Mouse (Mus musculus) thymus, postnatal 14 days (tissue): ENCODE results near the gene Samd4.
"Not testable (repeated sequence)": the region's sequence is repeated elsewhere in the genome, so short reads cannot be mapped to it uniquely, and the experiment has no call there.

Experiments used
- DNase-seq: peaks from one replicate; pipeline ENCODE4 v3.0.0; 2021

Samd4 gene

DNA sequence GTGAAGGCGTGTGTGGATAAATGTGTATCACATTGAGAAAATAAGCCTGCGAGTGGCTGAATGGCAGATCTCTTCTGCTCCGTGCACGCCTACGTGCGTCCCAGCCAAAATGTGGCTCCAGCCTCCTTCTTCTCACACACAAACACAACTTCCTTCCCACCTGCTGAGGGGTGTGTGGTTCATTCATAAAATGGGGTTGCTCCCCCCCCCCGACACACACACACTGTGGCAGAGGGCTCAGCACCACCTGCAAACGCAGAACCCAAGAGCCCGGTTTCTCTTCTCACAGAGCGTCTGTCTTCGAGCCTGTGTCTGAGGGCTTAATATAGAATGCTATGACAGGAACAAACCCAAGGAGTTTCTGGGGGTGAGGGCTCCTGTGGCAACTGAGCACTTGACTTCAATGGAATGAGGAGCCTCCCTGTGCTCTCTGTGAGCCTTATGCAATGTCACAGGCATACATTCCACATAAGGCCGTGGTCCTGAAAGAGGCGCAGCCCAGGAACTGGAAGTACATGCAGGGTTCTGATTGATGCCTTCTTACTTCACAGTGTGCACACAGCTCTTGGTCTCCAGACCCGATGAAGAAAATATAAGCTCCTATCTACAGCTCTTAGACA is 194.4 kb downstream of the Samd4 start:
- peak; percentile 81 for DNase-seq

DNA sequence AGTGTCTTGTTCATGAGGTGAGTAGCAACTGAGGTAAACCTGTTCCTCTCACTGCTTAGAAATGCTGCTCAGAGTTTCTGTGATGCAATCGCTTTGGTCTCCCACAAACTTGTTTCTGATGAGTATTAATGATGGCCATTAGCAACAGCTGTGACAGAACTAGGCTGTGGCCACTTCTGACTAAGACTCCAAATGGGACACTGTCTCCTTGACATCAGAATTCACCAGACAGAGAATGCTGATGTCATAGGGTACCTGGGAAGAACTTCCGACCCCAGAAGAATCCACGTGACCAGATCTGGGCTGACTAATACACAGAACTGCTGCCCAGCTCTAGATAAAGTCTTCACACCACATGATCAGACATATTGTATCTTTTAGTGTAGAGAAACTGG is 194.9 kb downstream of the Samd4 start:
- DNase-seq, result no peak

- DNase-seq, result no peak
Measured at GRCm38 (mm10) chr14:47079911-47080310, 197.3 kb downstream of the Samd4 start.

DNA sequence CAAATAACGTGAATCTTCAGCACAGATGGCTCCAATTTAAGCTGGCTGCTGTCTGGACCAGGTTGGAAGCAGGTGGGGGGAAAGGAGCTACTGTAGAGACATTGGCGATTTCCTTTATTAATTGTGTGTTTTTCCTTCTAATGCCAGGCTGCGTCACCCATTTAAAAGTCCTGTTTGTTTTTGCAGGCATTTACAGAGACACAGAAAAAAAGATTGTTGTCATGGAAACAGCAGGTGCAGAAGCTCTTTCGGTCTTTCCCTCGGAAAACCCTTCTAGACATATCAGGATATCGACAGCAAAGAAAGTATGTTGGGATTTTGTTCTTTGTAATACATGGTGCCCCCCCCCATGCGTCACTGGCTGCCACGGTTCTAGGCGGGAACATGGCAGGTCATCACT is 200.7 kb downstream of the Samd4 start:
- no peak for DNase-seq

DNA sequence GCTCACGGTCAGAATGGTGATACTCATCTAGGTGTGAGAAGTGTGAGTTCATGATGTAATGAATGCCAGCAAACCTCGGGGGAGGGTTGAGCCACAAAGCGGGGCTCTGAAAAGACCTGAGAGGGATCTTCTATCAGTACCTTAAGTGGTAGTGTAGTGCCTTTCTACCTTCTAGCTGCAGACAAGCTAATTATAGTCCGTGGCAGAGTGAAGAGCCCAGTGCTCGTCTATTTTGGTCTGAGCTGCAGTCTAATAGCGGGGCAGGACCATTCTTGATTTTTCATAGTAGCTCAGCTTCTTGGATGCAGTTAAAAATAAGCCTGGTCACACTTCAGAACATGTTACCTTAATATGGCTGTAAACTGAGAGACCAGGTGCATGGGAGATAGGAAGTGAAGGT is 201.2 kb downstream of the Samd4 start:
- no peak for DNase-seq

- no peak for DNase-seq
Measured at GRCm38 (mm10) chr14:47084686-47085085, 202.0 kb downstream of the Samd4 start.

- DNase-seq, result no peak
Measured at GRCm38 (mm10) chr14:47086123-47086522, 203.5 kb downstream of the Samd4 start.

DNA sequence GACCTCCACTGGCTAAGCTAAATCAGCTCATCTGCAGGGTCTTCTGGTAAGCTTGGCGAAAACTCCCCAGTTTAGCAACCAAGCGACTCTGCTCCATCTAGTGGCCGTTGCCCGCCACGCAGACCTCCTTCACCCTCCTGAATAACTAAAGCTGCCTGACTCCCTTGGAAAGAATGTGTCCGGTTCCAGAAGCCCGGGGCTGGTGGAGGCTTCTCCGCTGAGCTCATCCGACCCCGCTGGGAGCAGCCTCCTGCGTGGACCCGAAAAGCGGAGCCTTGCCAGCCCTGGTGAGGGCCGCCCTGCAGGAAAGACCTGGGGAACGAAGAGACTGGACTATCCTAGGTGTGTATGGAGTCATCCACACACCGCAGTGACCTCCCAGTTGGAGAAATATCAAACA is 204.1 kb downstream of the Samd4 start:
- DNase-seq, result peak; percentile 71

DNA sequence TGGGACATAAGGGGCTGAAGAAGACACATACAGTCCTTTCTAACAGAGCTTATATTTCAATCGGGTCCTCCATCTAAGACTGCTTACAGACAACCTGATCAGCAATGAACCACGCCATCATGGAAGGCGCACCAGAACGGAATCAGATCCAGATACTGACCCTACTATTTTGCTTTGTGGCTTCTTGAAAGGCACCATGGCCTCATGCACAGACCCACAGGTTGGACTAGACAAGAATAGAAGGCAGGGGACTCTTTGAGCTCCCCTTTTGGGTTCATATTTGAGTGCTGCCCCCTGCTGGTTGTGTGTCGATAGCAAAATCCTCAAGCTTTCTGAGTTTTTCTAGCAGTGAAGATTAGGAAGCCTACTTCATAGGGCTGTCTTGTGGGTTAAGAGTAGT is 204.5 kb downstream of the Samd4 start:
- peak; percentile 87 for DNase-seq

DNA sequence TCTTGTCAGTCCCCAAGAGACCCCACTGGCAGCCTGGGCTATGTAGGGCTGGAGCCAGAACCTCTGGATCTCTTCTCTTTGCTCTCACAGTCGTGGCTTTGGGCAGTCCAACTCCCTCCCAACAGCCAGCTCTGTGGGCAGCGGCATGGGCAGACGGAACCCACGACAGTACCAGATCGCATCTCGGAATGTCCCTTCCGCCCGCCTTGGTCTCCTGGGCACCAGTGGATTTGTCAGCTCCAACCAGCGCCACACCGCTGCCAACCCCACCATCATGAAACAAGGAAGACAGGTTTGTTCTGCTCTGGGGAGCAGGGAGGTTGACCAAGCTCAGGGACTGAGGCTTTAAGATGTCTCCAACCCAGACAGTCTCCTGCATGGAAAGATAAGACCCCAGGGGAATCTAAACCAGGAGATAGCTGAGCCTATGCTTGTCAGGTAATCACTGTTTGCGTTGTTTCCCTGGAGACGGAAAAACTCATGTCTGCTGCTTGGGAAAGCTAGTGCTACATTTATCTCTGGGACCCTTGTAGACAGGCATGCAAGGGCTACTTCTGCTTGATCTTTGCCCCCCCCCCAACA is 205.1 kb downstream of the Samd4 start:
- DNase-seq, result peak; percentile 13

DNA sequence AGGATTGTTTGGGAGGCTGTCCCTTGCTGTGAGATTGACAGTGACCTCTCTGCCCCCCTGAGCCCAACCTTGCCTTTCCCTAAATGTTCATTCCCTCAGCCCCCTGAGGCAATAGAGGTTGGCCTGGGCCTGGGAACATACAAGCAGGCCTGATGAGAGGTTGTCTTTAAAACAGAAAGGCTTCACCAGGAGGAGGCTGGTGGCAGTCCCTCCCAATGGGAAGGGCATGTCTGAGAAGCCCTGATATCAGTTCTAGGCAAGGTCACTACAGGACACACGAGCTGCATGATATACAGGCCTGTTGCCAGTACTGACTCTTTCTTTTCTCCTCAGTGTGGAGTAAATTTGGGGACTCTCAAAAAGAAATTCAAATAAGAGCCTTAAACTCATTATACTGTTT is 205.7 kb downstream of the Samd4 start:
- DNase-seq, result no peak

DNA sequence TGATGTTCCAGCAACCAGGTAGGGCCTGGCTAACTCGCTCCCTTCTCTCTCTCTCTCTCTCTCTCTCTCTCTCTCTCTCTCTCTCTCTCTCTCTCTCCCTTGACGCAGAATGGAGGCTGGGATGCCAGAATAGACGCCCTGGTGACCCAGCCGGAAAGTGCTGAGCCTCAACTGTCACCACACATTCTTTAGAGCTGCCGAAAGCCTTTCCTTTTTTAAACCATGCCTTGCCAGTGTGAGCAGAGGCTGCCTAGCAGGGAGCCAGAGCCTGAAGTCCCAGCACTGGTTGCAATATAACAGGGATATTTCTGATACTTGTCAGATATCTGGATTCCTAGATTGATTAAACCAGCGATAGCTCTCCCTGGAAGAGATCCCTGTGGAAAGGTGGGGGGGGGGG is 206.5 kb downstream of the Samd4 start:
- no peak for DNase-seq

DNA sequence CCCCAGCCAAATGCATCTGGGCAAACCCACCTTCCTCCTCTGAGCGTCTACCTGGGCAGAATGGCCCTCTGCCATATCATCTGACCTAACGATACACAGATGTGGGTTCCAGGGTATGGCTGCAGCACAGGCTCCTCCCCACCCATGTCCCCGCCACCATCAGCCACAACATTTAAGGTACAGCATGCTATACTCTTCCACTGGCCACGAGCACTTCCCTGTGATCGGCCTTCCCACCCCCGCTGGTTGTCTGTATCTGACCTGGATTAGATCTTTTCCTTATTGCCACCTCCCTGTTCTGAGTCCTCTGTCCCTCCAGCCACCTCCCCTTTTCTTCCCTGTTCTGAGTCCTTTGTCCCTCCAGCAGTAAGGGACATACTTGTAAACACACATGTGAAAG is 209.3 kb downstream of the Samd4 start:
- DNase-seq, result no peak

- no peak for DNase-seq
Measured at GRCm38 (mm10) chr14:47093355-47093792, 210.7 kb downstream of the Samd4 start.

DNA sequence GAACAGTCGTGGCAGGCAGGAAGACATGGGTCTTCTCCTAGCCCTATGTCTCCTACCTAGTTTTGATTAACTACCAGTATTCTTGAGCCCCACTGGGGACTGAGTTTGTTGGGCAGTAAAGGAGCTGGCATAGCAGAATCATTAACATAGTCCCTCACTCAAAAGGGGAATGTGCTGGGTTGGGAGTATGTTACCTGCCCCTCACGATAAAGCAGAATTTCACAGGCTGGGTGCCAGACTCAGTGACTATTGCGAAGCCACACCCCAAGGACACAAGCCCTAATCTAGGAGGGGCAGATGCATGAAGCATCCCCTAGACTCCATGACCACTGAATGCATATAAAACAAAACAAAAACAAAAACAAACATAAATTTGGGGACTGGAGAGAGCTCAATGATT is 212.4 kb downstream of the Samd4 start:
- DNase-seq, result no peak

DNA sequence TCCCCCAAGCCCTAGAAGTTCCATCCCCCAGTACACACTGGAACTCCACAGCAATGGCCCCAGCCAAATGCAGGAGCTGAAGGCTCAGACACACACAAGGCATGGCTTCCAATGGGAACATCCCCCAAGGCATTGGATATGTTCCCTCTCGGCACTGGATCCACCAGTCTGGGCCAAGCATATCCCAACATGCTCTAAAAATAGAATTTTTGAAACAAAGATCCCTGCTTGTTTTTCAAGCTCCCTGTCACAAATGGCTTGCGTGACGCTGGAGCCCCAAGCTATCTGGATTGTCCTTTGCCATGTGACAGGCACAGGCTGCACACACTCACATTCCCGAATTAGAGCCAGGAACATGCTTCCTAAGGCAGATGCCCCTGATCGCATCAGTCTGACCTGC is 213.7 kb downstream of the Samd4 start:
- no peak for DNase-seq

- DNase-seq, result peak; percentile 46
Measured at GRCm38 (mm10) chr14:47104246-47105173, 221.9 kb downstream of the Samd4 start.

DNA sequence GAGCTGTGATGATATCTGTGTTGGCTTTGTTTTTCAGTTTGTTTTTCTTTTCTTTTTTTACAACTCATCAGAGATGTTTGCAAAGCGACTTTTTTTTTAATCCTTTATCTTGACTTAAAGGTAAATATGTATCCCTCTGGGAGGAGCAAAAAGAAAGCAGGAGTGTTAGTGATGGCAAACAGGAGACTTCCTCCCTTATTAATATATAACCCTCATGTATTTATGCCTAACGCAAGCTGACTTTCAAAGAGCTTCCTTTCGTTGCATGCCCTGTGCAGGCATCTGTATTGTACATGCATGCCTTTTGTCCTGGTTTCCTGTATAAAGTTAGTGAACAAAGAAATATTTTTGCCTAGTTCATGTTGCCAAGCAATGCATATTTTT is 222.5 kb downstream of the Samd4 start:
- no peak for DNase-seq

- DNase-seq, result no peak
Measured at GRCm38 (mm10) chr14:47105755-47106154, 223.1 kb downstream of the Samd4 start.

DNA sequence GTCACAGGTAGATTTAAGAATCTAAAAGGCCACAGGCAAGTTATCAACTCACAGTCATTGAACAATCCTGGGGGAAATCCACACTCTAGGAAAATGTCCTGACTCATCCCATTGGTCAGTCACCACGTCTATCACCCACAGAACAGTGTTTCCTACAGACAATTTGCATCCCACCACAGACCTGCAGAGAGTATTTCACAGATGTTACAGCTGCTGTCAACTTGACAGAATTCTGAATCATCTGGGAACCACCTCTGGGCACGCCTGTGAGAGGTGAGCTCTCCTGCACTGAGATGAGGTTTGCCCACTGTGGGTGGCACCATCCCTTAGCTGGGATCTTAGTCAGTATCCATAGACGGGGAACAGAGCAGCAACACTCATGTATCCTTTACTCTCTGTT is 224.8 kb downstream of the Samd4 start:
- no peak for DNase-seq

DNA sequence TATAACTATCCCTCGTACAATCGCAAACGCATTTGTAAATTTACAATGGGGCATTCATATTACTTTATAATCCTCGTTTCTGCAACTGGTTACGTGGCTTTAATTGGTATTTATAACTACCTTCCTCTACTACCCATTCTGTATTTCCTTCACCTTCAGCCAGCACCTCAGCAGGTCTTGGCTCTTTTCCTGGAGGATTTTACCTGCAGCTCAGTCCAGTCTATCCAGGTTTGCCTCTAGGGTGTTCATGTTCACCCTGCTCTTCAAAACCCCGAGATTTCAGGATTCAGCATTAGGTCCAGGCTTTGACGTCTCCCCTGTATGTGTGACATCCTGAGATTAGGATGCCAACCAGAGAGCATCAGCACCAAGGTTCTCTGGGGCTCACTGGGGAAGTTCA is 227.7 kb downstream of the Samd4 start:
- not testable (repeated sequence) for DNase-seq

GRCm38 (mm10) chr14:47111341-47111740 is 228.7 kb downstream of the Samd4 start:
- no peak for DNase-seq

GRCm38 (mm10) chr14:47115154-47115553 is 232.5 kb downstream of the Samd4 start:
- DNase-seq, result peak; percentile 82
